Mouse (Mus musculus): ENCODE results near the gene Mta3. TPM values are rescaled to one million over a fixed set of nuclear protein-coding genes. Genes with fewer than 3 reads are reported as not detected.

Gene Mta3
- polyA plus RNA-seq (2012) = 12.9 and 13.5 TPM in 2 replicates

- H3K36me3 ChIP-seq (ENCODE audit: control insufficient read depth) = peaks cover 27% of the 10 kb centered on the region
- peak within 1 kb of the TSS; percentile 97 for H3K4me3 ChIP-seq (replicated peaks)
- peaks cover 60% of the 10 kb centered on the region for H3K4me1 ChIP-seq (ENCODE audit: control insufficient read depth)
- no peaks in the 10 kb centered on the region for H3K27me3 ChIP-seq (ENCODE audit: control insufficient read depth)
- H3K9me3 ChIP-seq (ENCODE audit: control insufficient read depth, low read length) = no peaks in the 10 kb centered on the region
- TF ChIP-seq TAL1 (IDR thresholded peaks at IDR 0.05; ENCODE audit: low read length) (no peak), GATA1 (IDR thresholded peaks at IDR 0.05; ENCODE audit: low read length) (no peak)
Measured at GRCm38 (mm10) chr17:83706116-83706593, at the start of gene Mta3. Mta3 (plus strand) TSS chr17:83706163.

- TF ChIP-seq GATA1 (IDR thresholded peaks at IDR 0.05; ENCODE audit: low read length) = no peak
- no peak for TF ChIP-seq TAL1 (IDR thresholded peaks at IDR 0.05; ENCODE audit: low read length)
- peaks cover 74% of the 10 kb centered on the region for H3K4me1 ChIP-seq (ENCODE audit: control insufficient read depth)
- peaks cover 10% of the 10 kb centered on the region for H3K36me3 ChIP-seq (ENCODE audit: control insufficient read depth)
- H3K9me3 ChIP-seq (ENCODE audit: control insufficient read depth, low read length) = peaks cover 11% of the 10 kb centered on the region
- no peaks in the 10 kb centered on the region for H3K27me3 ChIP-seq (ENCODE audit: control insufficient read depth)
- no peak overlapping the region for H3K4me3 ChIP-seq (replicated peaks)
Measured at GRCm38 (mm10) chr17:83657375-83657774, 48.6 kb upstream of the Mta3 start.

GRCm38 (mm10) chr17:83658943-83659342, 47.0 kb upstream of the Mta3 start:
- TF ChIP-seq GATA1 (IDR thresholded peaks at IDR 0.05; ENCODE audit: low read length) (peak; percentile 87), TAL1 (IDR thresholded peaks at IDR 0.05; ENCODE audit: low read length) (peak; percentile 89)
- Histone ChIP-seq H3K9me3 (ENCODE audit: control insufficient read depth, low read length) (peaks cover 11% of the 10 kb centered on the region), H3K36me3 (ENCODE audit: control insufficient read depth) (peaks cover 10% of the 10 kb centered on the region), H3K4me1 (ENCODE audit: control insufficient read depth) (peaks cover 70% of the 10 kb centered on the region), H3K27me3 (ENCODE audit: control insufficient read depth) (no peaks in the 10 kb centered on the region), H3K4me3 (replicated peaks) (peak overlapping the region; percentile 34)

- TF ChIP-seq TAL1 (IDR thresholded peaks at IDR 0.05; ENCODE audit: low read length) (no peak), GATA1 (IDR thresholded peaks at IDR 0.05; ENCODE audit: low read length) (no peak)
- H3K4me3 ChIP-seq (replicated peaks) = no peak overlapping the region
- H3K9me3 ChIP-seq (ENCODE audit: control insufficient read depth, low read length) = peaks cover 10% of the 10 kb centered on the region
- no peaks in the 10 kb centered on the region for H3K27me3 ChIP-seq (ENCODE audit: control insufficient read depth)
- peaks cover 10% of the 10 kb centered on the region for H3K36me3 ChIP-seq (ENCODE audit: control insufficient read depth)
- peaks cover 36% of the 10 kb centered on the region for H3K4me1 ChIP-seq (ENCODE audit: control insufficient read depth)
Measured at GRCm38 (mm10) chr17:83664761-83665160, 41.2 kb upstream of the Mta3 start.

- no peak for TF ChIP-seq GATA1 (IDR thresholded peaks at IDR 0.05; ENCODE audit: low read length)
- TF ChIP-seq TAL1 (IDR thresholded peaks at IDR 0.05; ENCODE audit: low read length) = no peak
- no peaks in the 10 kb centered on the region for H3K36me3 ChIP-seq (ENCODE audit: control insufficient read depth)
- no peaks in the 10 kb centered on the region for H3K9me3 ChIP-seq (ENCODE audit: control insufficient read depth, low read length)
- H3K27me3 ChIP-seq (ENCODE audit: control insufficient read depth) = no peaks in the 10 kb centered on the region
- peak overlapping the region; percentile 49 for H3K4me3 ChIP-seq (replicated peaks)
- peaks cover 23% of the 10 kb centered on the region for H3K4me1 ChIP-seq (ENCODE audit: control insufficient read depth)
Measured at GRCm38 (mm10) chr17:83666597-83667287, 39.2 kb upstream of the Mta3 start.

- H3K4me3 ChIP-seq (replicated peaks) = no peak overlapping the region
- H3K4me1 ChIP-seq (ENCODE audit: control insufficient read depth) = peaks cover 20% of the 10 kb centered on the region
- TF ChIP-seq TAL1 (IDR thresholded peaks at IDR 0.05; ENCODE audit: low read length) = no peak
- TF ChIP-seq GATA1 (IDR thresholded peaks at IDR 0.05; ENCODE audit: low read length) = no peak
- no peaks in the 10 kb centered on the region for H3K27me3 ChIP-seq (ENCODE audit: control insufficient read depth)
- no peaks in the 10 kb centered on the region for H3K9me3 ChIP-seq (ENCODE audit: control insufficient read depth, low read length)
- no peaks in the 10 kb centered on the region for H3K36me3 ChIP-seq (ENCODE audit: control insufficient read depth)
Measured at GRCm38 (mm10) chr17:83667934-83668690, 37.9 kb upstream of the Mta3 start.

GRCm38 (mm10) chr17:83672685-83673084, 33.3 kb upstream of the Mta3 start:
- no peaks in the 10 kb centered on the region for H3K27me3 ChIP-seq (ENCODE audit: control insufficient read depth)

GRCm38 (mm10) chr17:83677370-83677769, 28.6 kb upstream of the Mta3 start:
- TF ChIP-seq TAL1 (IDR thresholded peaks at IDR 0.05; ENCODE audit: low read length) (no peak), GATA1 (IDR thresholded peaks at IDR 0.05; ENCODE audit: low read length) (no peak)
- H3K4me3 ChIP-seq (replicated peaks) = no peak overlapping the region
- peaks cover 2% of the 10 kb centered on the region; the same call in 1 of the 2 replicates for H3K4me1 ChIP-seq (ENCODE audit: control insufficient read depth)
- no peaks in the 10 kb centered on the region for H3K36me3 ChIP-seq (ENCODE audit: control insufficient read depth)
- H3K27me3 ChIP-seq (ENCODE audit: control insufficient read depth) = no peaks in the 10 kb centered on the region
- H3K9me3 ChIP-seq (ENCODE audit: control insufficient read depth, low read length) = no peaks in the 10 kb centered on the region

More at GRCm38 (mm10) chr17:83672685-83673084, 33.3 kb upstream of the Mta3 start:
- no peaks in the 10 kb centered on the region for H3K9me3 ChIP-seq (ENCODE audit: control insufficient read depth, low read length)
- H3K36me3 ChIP-seq (ENCODE audit: control insufficient read depth) = no peaks in the 10 kb centered on the region
- peaks cover 6% of the 10 kb centered on the region for H3K4me1 ChIP-seq (ENCODE audit: control insufficient read depth)
- no peak overlapping the region for H3K4me3 ChIP-seq (replicated peaks)
- no peak for TF ChIP-seq TAL1 (IDR thresholded peaks at IDR 0.05; ENCODE audit: low read length)
- no peak for TF ChIP-seq GATA1 (IDR thresholded peaks at IDR 0.05; ENCODE audit: low read length)

GRCm38 (mm10) chr17:83681977-83682376, 24.0 kb upstream of the Mta3 start:
- H3K4me1 ChIP-seq (ENCODE audit: control insufficient read depth) = peaks cover 32% of the 10 kb centered on the region
- no peaks in the 10 kb centered on the region; the same call in 1 of the 2 replicates for H3K36me3 ChIP-seq (ENCODE audit: control insufficient read depth)
- TF ChIP-seq GATA1 (IDR thresholded peaks at IDR 0.05; ENCODE audit: low read length) (no peak), TAL1 (IDR thresholded peaks at IDR 0.05; ENCODE audit: low read length) (no peak)
- H3K27me3 ChIP-seq (ENCODE audit: control insufficient read depth) = no peaks in the 10 kb centered on the region
- H3K4me3 ChIP-seq (replicated peaks) = no peak overlapping the region
- H3K9me3 ChIP-seq (ENCODE audit: control insufficient read depth, low read length) = no peaks in the 10 kb centered on the region
